Mouse (Mus musculus) heart, postnatal 10 days (tissue): ENCODE results near the gene Map2k6. TPM values are rescaled to one million over a fixed set of nuclear protein-coding genes. Genes with fewer than 3 reads are reported as not detected.
A peak's percentile ranks its signal among the peaks of the same experiment; 100 is the strongest.
"Not testable (repeated sequence)": the region's sequence is repeated elsewhere in the genome, so short reads cannot be mapped to it uniquely, and the experiment has no call there.

Experiments used
- DNase-seq, 2 experiments: peaks; one replicate each; pipeline ENCODE4 v3.0.0; 2021
- intact Hi-C: fragments of 180-260 bp; cut with DNase I; formaldehyde crosslinking; loops from one replicate; pipeline ENCODE4 v1.15.1; 2025
- total RNA-seq, 2 experiments: library from RNA; stranded (reverse); gene quantifications; 2 replicates each; pipeline ENCODE4 v1.2.3; 2021

Gene Map2k6
- 10 to 100 TPM in 1 of 2 experiments, 1 to 10 TPM in 1; 7.7 to 11.7 TPM for total RNA-seq

GRCm38 (mm10) chr11:110398553-110399239 is at the start of gene Map2k6:
TSS of gene Map2k6 (plus strand) at chr11:110399122.
- intact Hi-C loops, result no loop called here

GRCm38 (mm10) chr11:110354261-110354660 is 44.7 kb upstream of the Map2k6 start:
- intact Hi-C loops, result no loop called here
- no peak for DNase-seq

More at GRCm38 (mm10) chr11:110398553-110399239, at the start of gene Map2k6:
- DNase-seq, result peak; percentile 88

GRCm38 (mm10) chr11:110355131-110355530 is 43.8 kb upstream of the Map2k6 start:
- DNase-seq, intact Hi-C loops: not testable (repeated sequence)

- DNase-seq, result peak; percentile 45 to 57
- intact Hi-C loops, result no loop called here
Observed at GRCm38 (mm10) chr11:110357756-110358551, 41.0 kb upstream of the Map2k6 start.

GRCm38 (mm10) chr11:110365016-110365415 is 33.9 kb upstream of the Map2k6 start:
- peak; percentile 38 to 65 for DNase-seq
- intact Hi-C loops, result loop anchor here (2.0 to 5.0 kb wide), 3 partner anchors 118 to 1167 kb away; no protein-coding TSS in a partner anchor

GRCm38 (mm10) chr11:110366902-110367301 is 32.0 kb upstream of the Map2k6 start:
- intact Hi-C loops, result loop anchor here (5.0 kb wide), 2 partner anchors 130 to 1165 kb away; no protein-coding TSS in a partner anchor
- no peak for DNase-seq

GRCm38 (mm10) chr11:110367638-110368037 is 31.3 kb upstream of the Map2k6 start:
- intact Hi-C loops, result loop anchor here (5.0 kb wide), 2 partner anchors 130 to 1165 kb away; no protein-coding TSS in a partner anchor
- no peak for DNase-seq

GRCm38 (mm10) chr11:110369312-110370019 is 29.5 kb upstream of the Map2k6 start:
- peak; percentile 8 to 17 for DNase-seq

GRCm38 (mm10) chr11:110371827-110372226 is 27.1 kb upstream of the Map2k6 start:
- intact Hi-C loops, result no loop called here
- no peak for DNase-seq

More at GRCm38 (mm10) chr11:110369312-110370019, 29.5 kb upstream of the Map2k6 start:
- intact Hi-C loops, result loop anchor here (5.0 kb wide), 2 partner anchors 128 to 1163 kb away; no protein-coding TSS in a partner anchor

- intact Hi-C loops, result no loop called here
- DNase-seq, result no peak
Observed at GRCm38 (mm10) chr11:110372266-110372954, 26.5 kb upstream of the Map2k6 start.

GRCm38 (mm10) chr11:110374036-110374435 is 24.9 kb upstream of the Map2k6 start:
- intact Hi-C loops, result no loop called here
- DNase-seq, result no peak

- peak; percentile 75 for DNase-seq
- intact Hi-C loops, result loop anchor here (5.0 kb wide), 1 partner anchor 103 kb away; no protein-coding TSS in a partner anchor
Observed at GRCm38 (mm10) chr11:110379661-110380309, 19.1 kb upstream of the Map2k6 start.

GRCm38 (mm10) chr11:110380310-110380668 is 18.6 kb upstream of the Map2k6 start:
- DNase-seq, result no peak
- intact Hi-C loops, result loop anchor here (5.0 kb wide), 1 partner anchor 102 kb away; no protein-coding TSS in a partner anchor

- intact Hi-C loops, result no loop called here
- no peak for DNase-seq
Observed at GRCm38 (mm10) chr11:110385487-110385886, 13.4 kb upstream of the Map2k6 start.

GRCm38 (mm10) chr11:110392763-110393162 is 6.2 kb upstream of the Map2k6 start:
- DNase-seq, result no peak
- intact Hi-C loops, result no loop called here

- DNase-seq, result no peak
- intact Hi-C loops, result no loop called here
Observed at GRCm38 (mm10) chr11:110394788-110395452, 4.0 kb upstream of the Map2k6 start.

- intact Hi-C loops, result no loop called here
- DNase-seq, result no peak
Observed at GRCm38 (mm10) chr11:110396085-110396484, 2.8 kb upstream of the Map2k6 start.

- intact Hi-C loops, result no loop called here
- no peak for DNase-seq
Observed at GRCm38 (mm10) chr11:110399240-110400150, 573 bp downstream of the Map2k6 start.
